Mouse (Mus musculus) embryonic facial prominence, embryonic 13.5 days (tissue): ENCODE results near the gene Lrrk1. TPM values are rescaled to one million over a fixed set of nuclear protein-coding genes. Genes with fewer than 3 reads are reported as not detected.

Experiments
- ATAC-seq: fragments of 200-750 bp; cut with Nextera tagmentation; 2 replicates; pipeline ENCODE4 v1.8.0; 2017; ENCODE audit warnings: low read depth; ENCODE audit not compliant: insufficient number of reproducible peaks, insufficient read depth, low FRiP score, low TSS enrichment
- H3K27ac ChIP-seq: fragments of 300-500 bp; sonication (generic); 2 replicates; pipeline ENCODE4 v1.5.1; 2015; ENCODE audit warnings: moderate library complexity, mild to moderate bottlenecking, inconsistent platforms
- H3K27me3 ChIP-seq: fragments of 300-500 bp; sonication (generic); 2 replicates; pipeline ENCODE4 v1.6.1; 2015; ENCODE audit warnings: mild to moderate bottlenecking, inconsistent platforms
- H3K36me3 ChIP-seq: fragments of 300-500 bp; sonication (generic); 2 replicates; pipeline ENCODE4 v1.6.1; 2015; ENCODE audit warnings: mild to moderate bottlenecking, inconsistent platforms
- H3K4me1 ChIP-seq: fragments of 300-500 bp; sonication (generic); 2 replicates; pipeline ENCODE4 v1.6.1; 2015; ENCODE audit warnings: inconsistent platforms
- H3K4me2 ChIP-seq: fragments of 300-500 bp; sonication (generic); 2 replicates; pipeline ENCODE4 v1.6.1; 2015; ENCODE audit warnings: moderate library complexity, mild to moderate bottlenecking, inconsistent platforms
- H3K4me3 ChIP-seq: fragments of 300-500 bp; sonication (generic); 2 replicates; pipeline ENCODE4 v1.5.1; 2015; ENCODE audit warnings: mild to moderate bottlenecking, inconsistent platforms
- H3K9ac ChIP-seq: fragments of 300-500 bp; sonication (generic); 2 replicates; pipeline ENCODE4 v1.6.1; 2015; ENCODE audit warnings: mild to moderate bottlenecking, inconsistent platforms
- H3K9me3 ChIP-seq: fragments of 300-500 bp; sonication (generic); 2 replicates; pipeline ENCODE4 v1.6.1; 2016; ENCODE audit warnings: inconsistent platforms
- WGBS: fragments of 180-500 bp; shearing (Covaris S2); methylation state at CpG from one replicate; pipeline ENCODE4 v1.1.7; 2015; ENCODE audit warnings: mixed read lengths; 5-methylcytosine and 5-hydroxymethylcytosine counted together
- polyA plus RNA-seq: library from polyadenylated mRNA; unstranded; fragments of >200 nt; fragmentation: Nextera tagmentation; extraction: Ambion mirVana; gene quantifications from 2 replicates; pipeline ENCODE4 v1.2.1, GENCODE M21; 2015

Lrrk1 gene
- polyA plus RNA-seq, 1 experiment from 2014 or later = 15.8 TPM

GRCm38 (mm10) chr7:66333906-66334500, 54.1 kb downstream of the Lrrk1 start:
- Histone ChIP-seq H3K9ac (no peak overlapping the region), H3K27me3 (no peaks in the 10 kb centered on the region), H3K9me3 (0 out of 2 replicates have a peak, but pooled peaks cover 2% of the 10 kb centered on the region), H3K4me1 (no peaks in the 10 kb centered on the region), H3K27ac (no peak overlapping the region), H3K4me3 (no peak overlapping the region), H3K4me2 (no peak overlapping the region), H3K36me3 (peaks cover 24% of the 10 kb centered on the region)
- no peak for ATAC-seq
- 93% methylated on average over 4 of the region's 4 CpGs for WGBS

GRCm38 (mm10) chr7:66332340-66332739, 55.8 kb downstream of the Lrrk1 start:
- Histone ChIP-seq H3K27ac (no peak overlapping the region), H3K9ac (no peak overlapping the region), H3K27me3 (no peaks in the 10 kb centered on the region), H3K4me2 (no peak overlapping the region), H3K36me3 (peaks cover 24% of the 10 kb centered on the region), H3K4me3 (no peak overlapping the region), H3K4me1 (no peaks in the 10 kb centered on the region), H3K9me3 (0 out of 2 replicates have a peak, but pooled peaks cover 2% of the 10 kb centered on the region)
- WGBS = 90% methylated on average over 8 of the region's 8 CpGs
- ATAC-seq = no peak

- ATAC-seq = no peak
- peaks cover 28% of the 10 kb centered on the region for H3K36me3 ChIP-seq
- no peak overlapping the region for H3K4me2 ChIP-seq
- no peaks in the 10 kb centered on the region for H3K4me1 ChIP-seq
- no peak overlapping the region for H3K27ac ChIP-seq
- H3K27me3 ChIP-seq = no peaks in the 10 kb centered on the region
- WGBS = 80% methylated on average over 9 of the region's 9 CpGs
- H3K9ac ChIP-seq = no peak overlapping the region
- H3K4me3 ChIP-seq = no peak overlapping the region
- H3K9me3 ChIP-seq = 0 out of 2 replicates have a peak, but pooled peaks cover 2% of the 10 kb centered on the region
These were observed 57.5 kb downstream of the Lrrk1 start for GRCm38 (mm10) chr7:66330610-66331009.

GRCm38 (mm10) chr7:66327516-66327915, 60.6 kb downstream of the Lrrk1 start:
- H3K4me2 ChIP-seq = no peak overlapping the region
- H3K4me3 ChIP-seq = no peak overlapping the region
- H3K9me3 ChIP-seq = no peaks in the 10 kb centered on the region
- peaks cover 11% of the 10 kb centered on the region; the same call in 1 of the 2 replicates for H3K36me3 ChIP-seq
- no peak overlapping the region for H3K9ac ChIP-seq
- no peaks in the 10 kb centered on the region for H3K27me3 ChIP-seq
- no peak for ATAC-seq
- no peak overlapping the region for H3K27ac ChIP-seq
- 88% methylated on average over 2 of the region's 2 CpGs for WGBS
- 0 out of 2 replicates have a peak, but pooled peaks cover 3% of the 10 kb centered on the region for H3K4me1 ChIP-seq

GRCm38 (mm10) chr7:66325419-66326053, 62.6 kb downstream of the Lrrk1 start:
- Histone ChIP-seq H3K9ac (no peak overlapping the region), H3K36me3 (0 out of 2 replicates have a peak, but pooled peaks cover 5% of the 10 kb centered on the region), H3K9me3 (no peaks in the 10 kb centered on the region), H3K4me2 (no peak overlapping the region), H3K27ac (no peak overlapping the region), H3K4me3 (no peak overlapping the region), H3K4me1 (peaks cover 10% of the 10 kb centered on the region), H3K27me3 (no peaks in the 10 kb centered on the region)
- ATAC-seq = no peak
- 60% methylated on average over 3 of the region's 3 CpGs for WGBS

- H3K36me3 ChIP-seq = 0 out of 2 replicates have a peak, but pooled peaks cover 5% of the 10 kb centered on the region
- WGBS = 53% methylated on average over 9 of the region's 9 CpGs
- peaks cover 11% of the 10 kb centered on the region for H3K4me1 ChIP-seq
- H3K9me3 ChIP-seq = no peaks in the 10 kb centered on the region
- no peak overlapping the region for H3K4me2 ChIP-seq
- H3K4me3 ChIP-seq = no peak overlapping the region
- no peak overlapping the region for H3K9ac ChIP-seq
- ATAC-seq = no peak
- H3K27ac ChIP-seq = no peak overlapping the region
- H3K27me3 ChIP-seq = no peaks in the 10 kb centered on the region
These were observed 64.7 kb downstream of the Lrrk1 start for GRCm38 (mm10) chr7:66323252-66324015.

GRCm38 (mm10) chr7:66320996-66321395, 67.2 kb downstream of the Lrrk1 start:
- peaks cover 11% of the 10 kb centered on the region for H3K4me1 ChIP-seq
- no peak overlapping the region for H3K4me2 ChIP-seq
- H3K27me3 ChIP-seq = no peaks in the 10 kb centered on the region
- H3K4me3 ChIP-seq = no peak overlapping the region
- ATAC-seq = no peak
- no peak overlapping the region for H3K27ac ChIP-seq
- H3K9me3 ChIP-seq = peaks cover 1% of the 10 kb centered on the region; the same call in 1 of the 2 replicates
- no peaks in the 10 kb centered on the region for H3K36me3 ChIP-seq
- no peak overlapping the region for H3K9ac ChIP-seq
- 43% methylated on average over 5 of the region's 5 CpGs for WGBS

- 80% methylated on average over 6 of the region's 6 CpGs for WGBS
- no peak for ATAC-seq
These were observed 70.0 kb downstream of the Lrrk1 start for GRCm38 (mm10) chr7:66318147-66318546.

GRCm38 (mm10) chr7:66310670-66311656, 77.2 kb downstream of the Lrrk1 start:
- Histone ChIP-seq H3K27me3 (no peaks in the 10 kb centered on the region), H3K9me3 (peaks cover 2% of the 10 kb centered on the region; the same call in 1 of the 2 replicates), H3K36me3 (peaks cover 8% of the 10 kb centered on the region; the same call in 1 of the 2 replicates), H3K4me1 (peaks cover 16% of the 10 kb centered on the region), H3K9ac (no peak overlapping the region), H3K4me2 (no peak overlapping the region), H3K27ac (peak overlapping the region; percentile 65), H3K4me3 (no peak overlapping the region)
- no peak for ATAC-seq
- 67% methylated on average over 26 of the region's 26 CpGs for WGBS

More at GRCm38 (mm10) chr7:66318147-66318546, 70.0 kb downstream of the Lrrk1 start:
- no peaks in the 10 kb centered on the region for H3K27me3 ChIP-seq
- H3K4me1 ChIP-seq = peaks cover 11% of the 10 kb centered on the region
- H3K9me3 ChIP-seq = peaks cover 4% of the 10 kb centered on the region; the same call in 1 of the 2 replicates
- no peaks in the 10 kb centered on the region for H3K36me3 ChIP-seq
- H3K4me2 ChIP-seq = no peak overlapping the region
- no peak overlapping the region for H3K27ac ChIP-seq
- no peak overlapping the region for H3K9ac ChIP-seq
- H3K4me3 ChIP-seq = no peak overlapping the region

- no peaks in the 10 kb centered on the region for H3K27me3 ChIP-seq
- no peak overlapping the region for H3K4me3 ChIP-seq
- H3K9me3 ChIP-seq = no peaks in the 10 kb centered on the region
- no peak overlapping the region for H3K9ac ChIP-seq
- no peak overlapping the region for H3K4me2 ChIP-seq
- WGBS = 39% methylated on average over 7 of the region's 7 CpGs
- peaks cover 11% of the 10 kb centered on the region; the same call in 1 of the 2 replicates for H3K36me3 ChIP-seq
- no peak for ATAC-seq
- peaks cover 16% of the 10 kb centered on the region for H3K4me1 ChIP-seq
- no peak overlapping the region for H3K27ac ChIP-seq
These were observed 78.0 kb downstream of the Lrrk1 start for GRCm38 (mm10) chr7:66309950-66310669.
